Mouse (Mus musculus) thymus, postnatal 4 days (tissue): ENCODE data around the gene Maf.

Experiments used
- DNase-seq: peaks from one replicate; pipeline ENCODE4 v3.0.0; 2021

The Maf gene

DNA sequence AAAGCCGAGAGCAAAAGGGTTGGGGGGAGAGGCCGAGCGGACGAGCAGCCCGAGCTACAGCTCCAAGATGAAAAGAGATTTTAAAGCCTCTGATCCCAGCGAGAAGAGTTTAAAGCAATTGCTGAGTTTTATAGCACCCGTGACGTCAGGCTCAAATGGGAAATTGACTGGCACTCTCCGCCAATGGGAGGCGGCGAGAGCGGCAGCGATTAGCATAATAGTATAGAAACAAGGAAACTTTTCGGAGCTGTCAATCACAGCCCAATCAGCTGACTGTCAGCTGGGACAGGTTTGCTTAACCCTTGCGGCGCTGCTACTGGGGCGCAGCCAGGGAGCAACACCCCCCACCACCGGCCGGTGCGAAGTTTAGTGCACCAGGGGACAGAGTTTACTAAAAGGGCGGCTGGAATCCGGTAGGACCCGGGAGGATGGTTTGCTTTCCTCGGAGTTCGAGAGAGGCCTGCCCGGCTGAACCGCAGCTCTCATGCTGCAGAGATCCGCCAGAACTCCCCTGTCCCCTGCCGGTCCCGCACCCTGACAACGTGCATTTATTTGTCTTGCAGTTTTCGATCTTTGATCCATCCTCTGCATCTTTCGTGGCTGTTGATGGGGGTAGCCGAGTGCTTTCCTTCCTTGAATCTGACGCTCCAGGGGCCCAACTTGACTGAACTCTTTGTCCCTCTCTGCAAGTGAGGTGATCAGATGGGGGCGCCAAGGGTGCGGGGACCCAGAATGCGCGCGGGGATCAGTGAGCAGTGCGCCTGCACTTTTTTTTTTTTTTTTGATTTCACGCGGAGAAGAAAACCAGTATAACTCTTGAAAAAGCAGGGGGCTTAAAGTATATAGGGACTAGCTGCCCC is at the start of gene Maf:
Maf (minus strand) TSS at position 64 of the 860 bp plus-strand sequence.
- peak; percentile 87 for DNase-seq

DNA sequence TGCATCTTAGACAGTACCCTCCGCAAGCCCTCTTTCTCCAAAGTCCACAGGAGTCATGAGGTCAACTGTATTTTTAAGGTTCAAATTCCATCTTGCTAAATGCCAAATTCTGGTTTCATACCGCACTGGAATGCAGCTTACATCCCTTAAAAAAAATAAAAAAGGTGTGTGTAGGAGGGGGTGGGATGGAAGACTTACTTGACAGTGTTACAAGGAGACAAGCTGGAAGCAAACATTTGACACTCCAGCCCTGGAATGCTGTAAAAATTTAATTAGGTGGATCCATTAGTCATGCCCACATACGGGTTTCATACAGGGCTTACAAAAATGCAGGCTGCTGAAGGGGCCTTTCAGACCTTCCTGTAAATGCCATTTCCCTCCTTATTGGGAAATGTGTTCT is 49.4 kb upstream of the Maf start:
- DNase-seq: no peak

DNA sequence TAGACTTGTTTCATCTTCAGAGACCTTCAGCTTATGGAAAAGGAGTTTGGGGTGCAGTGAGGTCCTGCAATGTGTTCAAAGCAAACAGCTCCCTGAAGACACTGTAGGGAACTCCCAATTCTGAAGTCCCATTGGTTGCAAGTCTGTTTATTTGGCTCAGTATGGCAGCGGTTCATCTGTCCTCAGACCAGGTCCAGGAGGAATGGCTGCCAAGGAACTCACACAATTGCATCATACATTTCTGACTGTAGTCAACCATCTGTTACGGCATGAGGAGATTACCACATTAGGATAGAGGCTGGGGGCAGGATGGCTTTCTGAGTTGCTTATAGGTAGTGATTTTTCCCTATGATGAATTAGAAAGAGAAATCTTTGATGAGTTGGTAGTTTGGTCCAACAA is 48.4 kb upstream of the Maf start:
- no peak for DNase-seq

GRCm38 (mm10) chr8:115754694-115755093 is 47.1 kb upstream of the Maf start:
- no peak for DNase-seq

- DNase-seq: no peak
Measured at GRCm38 (mm10) chr8:115753801-115754200, 46.2 kb upstream of the Maf start.

DNA sequence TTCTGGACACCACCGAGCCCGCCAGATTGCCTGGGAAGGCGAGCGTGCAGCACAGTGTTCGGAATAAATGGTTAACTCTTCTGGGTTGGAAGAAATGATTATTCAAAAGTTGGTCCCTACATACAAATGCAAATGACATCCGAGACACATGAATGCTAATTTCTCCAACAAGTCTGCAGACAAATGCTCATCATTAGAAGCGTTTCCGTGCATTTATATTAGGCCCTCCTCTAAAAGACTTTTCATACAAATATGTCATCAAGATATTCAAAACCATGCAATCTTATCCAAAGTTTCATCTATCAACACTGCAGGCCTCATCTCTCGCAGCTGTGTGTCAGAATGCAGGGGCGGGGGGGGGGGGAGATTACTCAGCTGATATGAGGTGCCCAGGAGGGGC is 39.8 kb upstream of the Maf start:
- no peak for DNase-seq

DNA sequence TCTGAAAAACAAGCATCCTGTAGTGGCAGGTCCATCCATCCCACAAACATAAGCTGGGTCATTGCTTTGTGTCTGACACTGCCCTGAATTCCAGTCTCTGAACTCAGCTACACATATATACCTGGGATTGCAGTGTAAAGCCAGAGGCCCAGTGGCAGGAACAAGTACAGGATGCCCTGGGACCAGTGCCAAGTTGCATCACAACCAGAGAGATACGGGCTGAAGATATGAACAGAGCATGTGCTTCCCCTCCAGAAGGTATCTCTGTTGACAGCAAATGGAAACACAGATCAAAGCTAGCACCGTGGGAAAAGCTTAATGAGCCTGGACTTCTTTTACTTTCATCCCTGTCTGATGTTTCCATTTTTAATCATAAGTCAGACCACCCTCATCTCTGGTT is 38.1 kb upstream of the Maf start:
- no peak for DNase-seq

DNA sequence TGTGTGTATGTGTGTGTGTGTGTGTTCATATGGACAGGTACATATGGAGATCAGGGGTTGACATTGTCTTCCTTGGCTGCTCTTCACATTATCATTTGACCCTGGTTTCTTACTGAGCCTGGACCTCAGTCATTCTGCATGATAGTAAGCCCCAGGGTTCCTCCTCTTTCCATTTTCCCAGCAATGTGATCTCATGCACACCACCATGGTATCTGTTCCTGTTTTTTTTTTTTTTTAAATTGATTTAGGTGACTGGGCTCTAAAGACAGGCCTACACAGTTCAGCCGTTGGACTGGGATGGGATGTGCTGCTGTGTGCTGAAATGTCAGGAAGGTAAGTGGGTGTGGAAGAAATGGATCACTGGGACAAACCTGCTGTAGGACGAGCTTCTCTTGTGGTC is 35.8 kb upstream of the Maf start:
- no peak for DNase-seq

DNA sequence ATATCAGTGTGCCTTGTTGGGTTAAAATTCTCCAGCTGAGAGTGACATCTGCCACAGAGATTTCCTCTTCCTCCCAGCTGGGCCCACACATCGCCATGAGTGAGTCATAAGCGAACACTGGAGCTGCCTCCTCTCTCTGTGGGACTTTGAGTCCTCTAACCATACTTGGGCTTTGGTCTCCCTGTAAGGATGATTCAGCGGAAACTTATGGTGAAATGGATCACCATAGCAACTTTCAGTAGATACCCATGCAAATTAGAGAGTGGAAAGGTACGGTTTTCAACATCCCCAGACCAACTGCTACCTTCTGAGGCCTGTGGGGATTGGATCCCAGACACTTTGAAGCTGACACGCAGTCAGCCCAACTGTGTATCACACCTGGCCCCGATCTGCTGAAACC is 35.1 kb upstream of the Maf start:
- DNase-seq: no peak

GRCm38 (mm10) chr8:115741964-115742363 is 34.4 kb upstream of the Maf start:
- no peak for DNase-seq

DNA sequence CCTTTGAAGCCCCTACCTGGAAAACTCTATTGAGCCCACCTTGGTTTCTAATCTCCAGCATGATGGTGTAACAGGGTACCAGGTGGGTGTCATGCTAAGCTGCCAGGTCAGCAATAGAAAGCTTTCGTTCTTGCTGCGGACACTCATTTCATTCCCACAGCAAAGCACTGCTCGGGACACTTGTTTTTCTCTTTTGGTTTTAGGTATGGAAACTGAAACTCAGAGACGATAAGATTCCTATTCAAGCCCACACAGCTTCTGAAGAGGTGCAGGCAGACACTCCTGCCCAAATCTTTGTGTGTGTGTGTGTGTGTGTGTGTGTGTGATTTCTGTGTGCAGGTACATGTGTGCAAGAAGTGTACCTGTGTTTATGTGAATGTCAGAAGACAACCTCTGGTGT is 32.2 kb upstream of the Maf start:
- DNase-seq: no peak

GRCm38 (mm10) chr8:115732401-115732800 is 24.8 kb upstream of the Maf start:
- DNase-seq: no peak

- DNase-seq: no peak
Measured at GRCm38 (mm10) chr8:115726807-115727206, 19.2 kb upstream of the Maf start.

- DNase-seq: no peak
Measured at GRCm38 (mm10) chr8:115726231-115726630, 18.6 kb upstream of the Maf start.

DNA sequence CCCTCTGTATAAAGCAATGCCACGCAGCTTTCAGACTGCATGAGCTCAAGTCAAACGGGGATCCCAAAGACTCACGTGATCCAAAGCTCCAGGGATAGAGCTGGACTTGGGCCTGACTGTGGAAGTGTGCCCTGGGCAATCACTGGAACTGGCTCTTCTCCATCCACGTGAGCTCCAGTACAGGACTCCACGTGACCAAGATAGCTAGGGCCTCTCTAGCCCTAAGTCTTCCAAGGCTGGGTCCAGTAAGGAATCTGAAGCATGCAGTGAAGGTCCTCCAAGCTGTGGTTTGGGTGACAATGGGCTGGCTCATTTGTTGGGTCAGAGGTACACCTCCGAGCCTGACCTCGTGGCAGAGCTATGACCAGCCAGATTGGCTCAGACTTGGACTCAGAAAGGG is 11.5 kb upstream of the Maf start:
- DNase-seq: no peak

- DNase-seq: no peak
Measured at GRCm38 (mm10) chr8:115718621-115719020, 11.0 kb upstream of the Maf start.

DNA sequence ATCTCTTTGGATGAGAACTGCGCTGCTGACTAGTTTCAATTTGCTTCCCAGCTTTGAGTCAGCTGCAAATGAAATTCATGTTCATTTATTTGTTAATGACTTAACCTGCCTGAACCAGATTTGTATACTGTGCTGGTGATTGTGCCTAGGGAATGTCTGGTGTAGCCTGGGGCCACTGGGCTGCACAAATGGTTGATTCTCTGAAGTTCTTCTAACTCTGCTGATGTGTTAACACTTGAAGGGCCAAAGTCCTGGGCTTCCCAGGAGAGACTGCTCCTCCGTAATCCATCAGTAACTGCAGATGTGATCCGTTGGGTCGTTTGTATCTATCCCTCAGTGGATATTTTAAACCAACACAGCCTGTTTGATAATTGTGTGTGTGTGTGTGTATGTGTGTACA is 7.7 kb upstream of the Maf start:
- no peak for DNase-seq

- DNase-seq: no peak
Measured at GRCm38 (mm10) chr8:115711106-115711505, 3.5 kb upstream of the Maf start.

GRCm38 (mm10) chr8:115709931-115710330 is 2.3 kb upstream of the Maf start:
- DNase-seq: no peak

DNA sequence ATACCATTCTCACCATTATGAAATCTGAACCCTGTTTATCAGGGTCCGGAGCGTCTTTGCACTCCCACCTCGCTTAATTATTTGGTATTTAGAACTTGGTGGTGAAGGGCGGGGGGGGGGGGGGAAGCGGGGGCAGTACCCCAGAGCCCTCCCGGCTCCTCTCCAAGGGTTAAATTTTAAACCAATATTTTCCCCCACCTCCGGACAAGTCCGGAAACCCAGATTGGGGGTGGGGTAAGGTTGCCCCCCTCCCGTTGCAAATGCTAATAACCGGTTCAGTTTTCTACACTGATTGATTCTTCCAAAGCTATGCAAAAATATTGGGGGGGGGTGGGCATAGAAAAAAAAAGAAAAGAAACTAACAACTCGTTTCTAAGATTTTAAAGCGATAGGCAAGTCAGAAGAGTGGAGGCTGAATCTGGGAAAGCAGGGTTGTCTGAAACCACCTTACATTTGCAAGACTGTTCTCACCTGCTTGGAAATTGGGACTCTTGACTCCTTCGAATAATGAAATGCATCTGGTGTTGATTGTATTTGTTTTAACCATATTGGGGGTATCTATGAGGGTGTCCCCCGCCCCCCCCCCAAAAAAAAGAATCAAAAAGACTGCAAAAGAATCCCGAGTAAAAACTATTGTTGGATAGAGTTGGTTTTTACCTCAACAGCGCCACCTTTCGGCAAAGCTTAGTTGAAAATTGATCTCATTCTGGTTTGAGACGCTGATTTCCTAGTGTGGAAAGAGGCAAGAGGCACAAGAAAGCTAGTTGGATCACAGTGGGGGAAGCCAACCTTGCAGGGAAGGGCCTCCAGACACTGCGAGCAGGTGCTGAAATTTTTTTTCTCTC is 1.6 kb upstream of the Maf start:
- DNase-seq: peak; percentile 90

- DNase-seq: peak; percentile 83
Measured at GRCm38 (mm10) chr8:115706861-115707730, 498 bp downstream of the Maf start.

DNA sequence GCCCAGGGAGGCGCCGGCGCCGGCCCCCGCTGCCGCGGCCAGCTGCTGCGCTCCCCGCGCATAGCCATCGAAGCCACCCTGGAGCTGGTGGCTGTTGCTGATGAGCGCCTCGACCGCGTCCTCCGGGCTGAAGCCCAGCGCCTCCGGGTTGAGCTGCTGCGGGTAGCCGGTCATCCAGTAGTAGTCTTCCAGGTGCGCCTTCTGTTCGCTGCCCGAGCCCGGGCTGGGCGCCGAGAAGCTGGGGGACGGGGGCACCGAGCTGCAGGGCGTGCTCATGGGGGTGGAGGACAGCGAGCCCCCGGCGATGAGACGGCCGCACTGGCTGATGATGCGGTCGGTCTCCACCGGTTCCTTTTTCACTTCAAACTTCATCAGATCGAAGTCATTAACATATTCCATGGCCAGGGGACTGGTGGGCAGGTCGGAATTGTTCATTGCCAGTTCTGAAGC is 1.2 kb downstream of the Maf start:
- peak; percentile 62 for DNase-seq

GRCm38 (mm10) chr8:115705591-115706110 is 1.9 kb downstream of the Maf start:
- peak; percentile 64 for DNase-seq
